Mouse (Mus musculus): ENCODE measurements around the gene Nxf1. TPM values are rescaled to one million over a fixed set of nuclear protein-coding genes. Genes with fewer than 3 reads are reported as not detected.
"Not testable (repeated sequence)": the region's sequence is repeated elsewhere in the genome, so short reads cannot be mapped to it uniquely, and the experiment has no call there.

The Nxf1 gene
- polyA plus RNA-seq, 1 experiment from 2014 or later, result 146 TPM

GRCm38 (mm10) chr19:8714653-8715481 is 42.0 kb upstream of the Nxf1 start:
- Histone ChIP-seq H3K4me2 (ENCODE audit: low read length) (no peak overlapping the region), H3K27me3 (ENCODE audit: control insufficient read depth, insufficient read depth, low read depth, low read length) (no peaks in the 10 kb centered on the region), H3K9me3 (replicated peaks; ENCODE audit: control insufficient read depth, low read length, poor library complexity, severe bottlenecking) (no peaks in the 10 kb centered on the region), H3K36me3 (ENCODE audit: control insufficient read depth, insufficient read depth, low read length) (peaks cover 7% of the 10 kb centered on the region), H3K27ac (ENCODE audit: low read length) (no peak overlapping the region), H3K4me3 (ENCODE audit: low read depth, low read length) (no peak overlapping the region), H3K4me1 (ENCODE audit: control insufficient read depth, insufficient read depth, low read length) (peaks cover 32% of the 10 kb centered on the region), H3K9ac (ENCODE audit: low read depth, low read length) (no peak overlapping the region)
- ATAC-seq, result no peak
- WGBS, result 74% methylated on average over 10 of the region's 10 CpGs

GRCm38 (mm10) chr19:8715868-8716766 is 40.8 kb upstream of the Nxf1 start:
- Histone ChIP-seq H3K9me3 (replicated peaks; ENCODE audit: control insufficient read depth, low read length, poor library complexity, severe bottlenecking) (no peaks in the 10 kb centered on the region), H3K9ac (ENCODE audit: low read depth, low read length) (no peak overlapping the region), H3K27me3 (ENCODE audit: control insufficient read depth, insufficient read depth, low read depth, low read length) (no peaks in the 10 kb centered on the region), H3K4me1 (ENCODE audit: control insufficient read depth, insufficient read depth, low read length) (peaks cover 23% of the 10 kb centered on the region), H3K4me3 (ENCODE audit: low read depth, low read length) (no peak overlapping the region), H3K4me2 (ENCODE audit: low read length) (no peak overlapping the region), H3K27ac (ENCODE audit: low read length) (no peak overlapping the region), H3K36me3 (ENCODE audit: control insufficient read depth, insufficient read depth, low read length) (peaks cover 3% of the 10 kb centered on the region; the same call in 1 of the 2 replicates)
- WGBS, result 61% methylated on average over 10 of the region's 10 CpGs
- no peak for ATAC-seq

- H3K27me3 ChIP-seq (ENCODE audit: control insufficient read depth, insufficient read depth, low read depth, low read length), result no peaks in the 10 kb centered on the region
- H3K4me1 ChIP-seq (ENCODE audit: control insufficient read depth, insufficient read depth, low read length), result peaks cover 24% of the 10 kb centered on the region
- no peaks in the 10 kb centered on the region for H3K9me3 ChIP-seq (replicated peaks; ENCODE audit: control insufficient read depth, low read length, poor library complexity, severe bottlenecking)
- no peaks in the 10 kb centered on the region; the same call in 1 of the 2 replicates for H3K36me3 ChIP-seq (ENCODE audit: control insufficient read depth, insufficient read depth, low read length)
- no peak overlapping the region for H3K27ac ChIP-seq (ENCODE audit: low read length)
- no peak overlapping the region for H3K4me2 ChIP-seq (ENCODE audit: low read length)
- no peak overlapping the region for H3K9ac ChIP-seq (ENCODE audit: low read depth, low read length)
- H3K4me3 ChIP-seq (ENCODE audit: low read depth, low read length), result no peak overlapping the region
- 70% methylated on average over 8 of the region's 10 CpGs for WGBS
- ATAC-seq, result no peak
Measured at GRCm38 (mm10) chr19:8716767-8717475, 40.0 kb upstream of the Nxf1 start.

GRCm38 (mm10) chr19:8718357-8718756 is 38.5 kb upstream of the Nxf1 start:
- no peak overlapping the region for H3K9ac ChIP-seq (ENCODE audit: low read depth, low read length)
- no peaks in the 10 kb centered on the region for H3K9me3 ChIP-seq (replicated peaks; ENCODE audit: control insufficient read depth, low read length, poor library complexity, severe bottlenecking)
- H3K36me3 ChIP-seq (ENCODE audit: control insufficient read depth, insufficient read depth, low read length), result no peaks in the 10 kb centered on the region
- ATAC-seq, result no peak
- H3K27me3 ChIP-seq (ENCODE audit: control insufficient read depth, insufficient read depth, low read depth, low read length), result no peaks in the 10 kb centered on the region
- WGBS, result 77% methylated on average over 3 of the region's 3 CpGs
- peaks cover 20% of the 10 kb centered on the region for H3K4me1 ChIP-seq (ENCODE audit: control insufficient read depth, insufficient read depth, low read length)
- no peak overlapping the region for H3K27ac ChIP-seq (ENCODE audit: low read length)
- H3K4me2 ChIP-seq (ENCODE audit: low read length), result no peak overlapping the region
- no peak overlapping the region for H3K4me3 ChIP-seq (ENCODE audit: low read depth, low read length)

- not testable (repeated sequence) for H3K4me3 ChIP-seq (ENCODE audit: low read depth, low read length); ATAC-seq; H3K27me3 ChIP-seq (ENCODE audit: control insufficient read depth, insufficient read depth, low read depth, low read length); H3K9ac ChIP-seq (ENCODE audit: low read depth, low read length); H3K27ac ChIP-seq (ENCODE audit: low read length); H3K4me2 ChIP-seq (ENCODE audit: low read length); H3K36me3 ChIP-seq (ENCODE audit: control insufficient read depth, insufficient read depth, low read length); H3K9me3 ChIP-seq (replicated peaks; ENCODE audit: control insufficient read depth, low read length, poor library complexity, severe bottlenecking)
- peaks cover 18% of the 10 kb centered on the region for H3K4me1 ChIP-seq (ENCODE audit: control insufficient read depth, insufficient read depth, low read length)
Measured at GRCm38 (mm10) chr19:8719037-8719436, 37.8 kb upstream of the Nxf1 start.

- Histone ChIP-seq H3K4me3 (ENCODE audit: low read depth, low read length) (peak overlapping the region; percentile 78; the same call in 1 of the 2 replicates), H3K27me3 (ENCODE audit: control insufficient read depth, insufficient read depth, low read depth, low read length) (no peaks in the 10 kb centered on the region), H3K36me3 (ENCODE audit: control insufficient read depth, insufficient read depth, low read length) (peaks cover 18% of the 10 kb centered on the region), H3K9me3 (replicated peaks; ENCODE audit: control insufficient read depth, low read length, poor library complexity, severe bottlenecking) (no peaks in the 10 kb centered on the region), H3K4me1 (ENCODE audit: control insufficient read depth, insufficient read depth, low read length) (peaks cover 30% of the 10 kb centered on the region), H3K27ac (ENCODE audit: low read length) (no peak overlapping the region), H3K9ac (ENCODE audit: low read depth, low read length) (no peak overlapping the region), H3K4me2 (ENCODE audit: low read length) (peak overlapping the region; percentile 60)
- 97% methylated on average over 1 of the region's 1 CpGs for WGBS
- ATAC-seq, result no peak
Measured at GRCm38 (mm10) chr19:8721378-8721777, 35.5 kb upstream of the Nxf1 start.

- Histone ChIP-seq H3K27ac (ENCODE audit: low read length) (no peak overlapping the region), H3K27me3 (ENCODE audit: control insufficient read depth, insufficient read depth, low read depth, low read length) (no peaks in the 10 kb centered on the region), H3K36me3 (ENCODE audit: control insufficient read depth, insufficient read depth, low read length) (peaks cover 19% of the 10 kb centered on the region), H3K4me2 (ENCODE audit: low read length) (peak overlapping the region; percentile 60), H3K4me3 (ENCODE audit: low read depth, low read length) (peak overlapping the region; percentile 78), H3K4me1 (ENCODE audit: control insufficient read depth, insufficient read depth, low read length) (peaks cover 30% of the 10 kb centered on the region), H3K9ac (ENCODE audit: low read depth, low read length) (peak overlapping the region; percentile 93), H3K9me3 (replicated peaks; ENCODE audit: control insufficient read depth, low read length, poor library complexity, severe bottlenecking) (no peaks in the 10 kb centered on the region)
- no peak for ATAC-seq
- WGBS, result 69% methylated on average over 4 of the region's 4 CpGs
Measured at GRCm38 (mm10) chr19:8722021-8722420, 34.9 kb upstream of the Nxf1 start.

- H3K27me3 ChIP-seq (ENCODE audit: control insufficient read depth, insufficient read depth, low read depth, low read length), result no peaks in the 10 kb centered on the region
- ATAC-seq, result peak; percentile 15
- peak overlapping the region; percentile 97 for H3K27ac ChIP-seq (ENCODE audit: low read length)
- H3K4me2 ChIP-seq (ENCODE audit: low read length), result peak overlapping the region; percentile 60
- peaks cover 30% of the 10 kb centered on the region for H3K4me1 ChIP-seq (ENCODE audit: control insufficient read depth, insufficient read depth, low read length)
- H3K9me3 ChIP-seq (replicated peaks; ENCODE audit: control insufficient read depth, low read length, poor library complexity, severe bottlenecking), result no peaks in the 10 kb centered on the region
- peak overlapping the region; percentile 78 for H3K4me3 ChIP-seq (ENCODE audit: low read depth, low read length)
- peak overlapping the region; percentile 93 for H3K9ac ChIP-seq (ENCODE audit: low read depth, low read length)
- peaks cover 19% of the 10 kb centered on the region for H3K36me3 ChIP-seq (ENCODE audit: control insufficient read depth, insufficient read depth, low read length)
- WGBS, result 0% methylated on average over 5 of the region's 5 CpGs
Measured at GRCm38 (mm10) chr19:8722559-8722906, 34.3 kb upstream of the Nxf1 start.
